Mouse (Mus musculus) NIH3T3 (cell line): ENCODE measurements at regions not wholly inside any gene's neighbourhood (a gene's known extent, or its start where the extent isn't known, plus 50 kb on each side); places are given as distances from the start of the nearest gene placed in this dataset.
"Not testable (repeated sequence)": the region's sequence is repeated elsewhere in the genome, so short reads cannot be mapped to it uniquely, and the experiment has no call there.

ENCODE experiments used
- DNase-seq: peaks from one replicate; pipeline ENCODE4 v3.0.0-alpha.2; 2012; ENCODE audit warnings: low read depth

DNA sequence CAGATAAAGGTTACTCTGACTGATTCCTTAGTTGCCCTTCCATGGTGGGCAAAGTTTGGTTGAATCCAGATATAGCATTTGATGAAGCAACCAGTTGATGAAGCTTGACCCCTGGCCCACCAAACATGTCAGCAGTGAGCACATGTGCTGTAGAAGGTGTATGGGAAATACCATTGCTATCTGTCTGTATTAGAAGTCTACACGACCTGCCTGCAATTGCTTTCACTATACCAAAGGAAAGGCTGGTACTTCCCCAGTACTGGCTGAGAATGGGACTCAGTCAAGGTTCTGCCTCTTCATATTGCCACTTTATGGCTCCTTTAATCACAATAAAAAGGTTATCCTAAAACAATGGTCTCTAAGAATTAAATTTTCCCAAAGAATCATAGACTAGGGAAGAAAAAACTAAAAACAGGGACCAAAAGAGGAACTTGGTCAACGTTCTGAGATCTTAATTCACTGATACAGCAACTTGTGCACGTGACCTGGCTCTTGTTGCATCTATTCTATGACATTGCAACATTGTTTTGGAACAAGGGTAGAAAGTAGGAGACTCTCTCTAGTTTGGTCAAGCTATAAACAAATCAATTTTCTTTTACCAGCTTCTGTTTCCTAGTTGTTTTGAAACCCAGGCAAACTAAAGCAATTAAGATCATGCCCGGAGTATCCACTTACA lies 284.0 kb downstream of the Rapgef2 start:
- DNase-seq, result no peak

DNA sequence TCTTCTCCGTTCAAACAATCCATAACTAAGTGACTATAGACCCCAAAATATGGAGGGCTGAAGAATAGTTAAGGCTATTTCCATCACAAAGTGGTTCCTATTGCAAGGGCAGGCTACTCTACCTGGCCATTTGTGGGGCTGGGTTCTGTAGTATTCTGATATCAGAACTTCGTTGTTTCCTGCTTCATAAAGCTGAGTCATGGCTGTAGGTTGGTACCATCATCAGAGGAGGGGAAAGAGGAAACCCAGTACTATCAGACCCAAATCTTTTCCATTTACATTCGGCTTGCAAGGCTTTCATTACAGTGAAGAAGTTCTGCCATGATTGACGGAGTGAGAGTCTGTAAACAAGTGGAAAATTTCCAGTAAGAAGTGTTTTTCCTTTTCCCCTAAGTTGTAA lies 284.6 kb downstream of the Rapgef2 start:
- no peak for DNase-seq

DNA sequence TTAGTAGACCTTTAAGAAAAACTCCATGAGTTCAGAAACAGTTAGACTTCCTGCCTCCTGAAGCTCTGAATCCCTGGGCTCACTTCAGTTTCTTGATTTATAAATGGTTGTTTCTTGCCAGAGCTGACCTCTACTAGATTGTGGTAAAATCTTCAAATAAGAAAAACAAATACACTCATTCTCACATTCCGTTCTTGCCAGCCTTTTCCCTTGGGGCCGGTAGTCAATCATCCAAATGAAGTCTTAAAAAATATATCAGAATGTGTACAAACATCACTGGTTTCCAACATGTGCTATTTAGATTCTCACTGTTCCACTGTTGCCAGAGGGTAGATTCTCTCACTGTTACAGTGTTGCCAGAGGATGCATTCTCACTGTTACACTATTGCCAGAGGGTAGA lies 286.0 kb downstream of the Rapgef2 start:
- DNase-seq, result peak; percentile 80

DNA sequence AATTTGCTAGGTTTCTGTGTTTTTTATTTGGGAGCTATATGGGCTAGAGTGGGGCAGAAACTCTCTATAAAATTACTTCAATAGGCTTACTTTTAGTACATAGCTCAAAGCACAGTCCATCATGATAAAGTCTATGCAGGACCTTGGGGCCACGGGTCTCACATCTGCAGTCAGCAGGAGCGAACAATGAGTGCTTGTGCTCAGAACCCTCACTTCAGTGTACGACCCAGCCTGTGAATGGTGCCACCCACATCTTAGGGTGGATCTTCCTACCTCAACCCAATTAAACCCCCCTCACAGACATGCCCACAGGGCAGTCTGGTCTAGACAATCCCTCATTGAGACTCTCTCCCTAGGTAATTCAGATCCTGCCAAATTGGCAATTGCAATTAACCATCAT lies 286.5 kb downstream of the Rapgef2 start:
- no peak for DNase-seq

DNA sequence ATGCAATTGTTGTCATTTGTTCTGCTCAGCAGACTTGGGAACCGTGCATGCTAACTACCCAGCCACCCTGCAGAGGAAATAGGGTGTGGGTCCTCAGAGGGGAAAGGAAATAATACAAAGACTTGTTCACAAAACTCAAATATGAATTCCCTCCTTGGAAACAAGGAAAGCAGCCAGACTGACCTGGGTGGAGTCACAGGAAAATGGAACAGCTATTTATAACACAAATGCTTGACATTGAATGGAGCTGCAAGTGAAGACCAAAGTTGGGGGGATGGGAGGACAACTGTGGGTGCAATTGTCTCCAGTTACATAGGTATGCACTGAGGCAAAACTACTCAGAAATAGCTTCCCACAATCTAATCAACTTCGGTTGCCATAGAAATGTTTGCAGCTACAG lies 298.2 kb downstream of the Rapgef2 start:
- no peak for DNase-seq

DNA sequence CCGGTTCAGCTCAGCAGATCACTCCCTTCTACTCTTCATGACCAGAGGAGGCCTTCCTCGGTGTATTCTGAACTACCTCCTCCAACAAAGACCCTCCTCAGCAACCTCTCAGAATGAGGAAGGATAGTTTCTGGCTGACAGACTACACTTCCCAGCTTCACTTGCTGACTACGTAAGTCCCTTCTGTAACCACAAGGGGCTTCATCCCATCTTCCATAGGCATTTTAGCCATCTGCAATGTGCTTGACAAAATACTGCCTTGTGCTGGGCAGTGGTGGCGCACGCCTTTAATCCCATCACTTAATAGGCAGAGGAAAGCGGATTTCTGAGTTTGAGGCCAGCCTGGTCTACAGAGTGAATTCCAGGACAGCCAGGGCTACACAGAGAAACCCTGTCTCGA lies 299.6 kb downstream of the Rapgef2 start:
- no peak for DNase-seq

DNA sequence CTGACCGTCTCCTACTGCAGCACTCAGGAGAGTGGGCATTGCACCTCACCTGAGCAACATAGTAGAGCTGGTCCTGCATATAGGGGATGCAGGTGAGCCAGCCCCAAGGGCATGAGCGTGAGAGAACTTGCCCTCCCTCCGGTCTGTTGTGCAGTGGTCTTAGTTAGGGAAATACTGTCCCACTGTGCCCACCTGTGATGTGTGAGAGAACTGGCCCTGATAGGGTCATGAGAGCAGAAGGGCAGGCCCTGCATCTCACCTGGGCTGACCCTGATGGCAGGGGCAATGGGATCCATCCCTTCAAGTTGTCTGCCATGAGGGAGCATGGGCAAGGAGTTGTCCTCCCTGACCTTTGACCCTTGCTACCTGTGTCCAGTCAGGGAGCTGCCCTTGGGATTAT lies 305.3 kb downstream of the Rapgef2 start:
- DNase-seq, result no peak

DNA sequence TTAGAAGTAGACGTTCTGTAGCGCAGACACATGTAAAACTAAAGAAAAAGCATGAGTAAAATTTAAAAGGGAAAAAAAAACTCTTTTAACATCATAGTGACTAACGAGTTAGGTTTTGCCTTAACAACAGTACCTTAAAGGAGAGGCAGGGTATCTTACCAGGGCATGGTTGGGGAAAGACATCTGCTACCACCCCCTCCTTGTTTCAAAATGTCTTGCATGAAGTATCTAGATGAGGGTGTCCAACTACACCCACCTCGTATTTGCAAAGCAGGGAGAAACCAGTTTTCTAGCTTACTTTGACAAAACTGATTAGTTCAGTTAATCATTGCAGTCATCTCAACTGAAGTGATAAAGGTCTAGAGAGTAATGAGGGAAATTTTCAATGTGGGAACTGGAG lies 307.5 kb downstream of the Rapgef2 start:
- DNase-seq, result no peak

DNA sequence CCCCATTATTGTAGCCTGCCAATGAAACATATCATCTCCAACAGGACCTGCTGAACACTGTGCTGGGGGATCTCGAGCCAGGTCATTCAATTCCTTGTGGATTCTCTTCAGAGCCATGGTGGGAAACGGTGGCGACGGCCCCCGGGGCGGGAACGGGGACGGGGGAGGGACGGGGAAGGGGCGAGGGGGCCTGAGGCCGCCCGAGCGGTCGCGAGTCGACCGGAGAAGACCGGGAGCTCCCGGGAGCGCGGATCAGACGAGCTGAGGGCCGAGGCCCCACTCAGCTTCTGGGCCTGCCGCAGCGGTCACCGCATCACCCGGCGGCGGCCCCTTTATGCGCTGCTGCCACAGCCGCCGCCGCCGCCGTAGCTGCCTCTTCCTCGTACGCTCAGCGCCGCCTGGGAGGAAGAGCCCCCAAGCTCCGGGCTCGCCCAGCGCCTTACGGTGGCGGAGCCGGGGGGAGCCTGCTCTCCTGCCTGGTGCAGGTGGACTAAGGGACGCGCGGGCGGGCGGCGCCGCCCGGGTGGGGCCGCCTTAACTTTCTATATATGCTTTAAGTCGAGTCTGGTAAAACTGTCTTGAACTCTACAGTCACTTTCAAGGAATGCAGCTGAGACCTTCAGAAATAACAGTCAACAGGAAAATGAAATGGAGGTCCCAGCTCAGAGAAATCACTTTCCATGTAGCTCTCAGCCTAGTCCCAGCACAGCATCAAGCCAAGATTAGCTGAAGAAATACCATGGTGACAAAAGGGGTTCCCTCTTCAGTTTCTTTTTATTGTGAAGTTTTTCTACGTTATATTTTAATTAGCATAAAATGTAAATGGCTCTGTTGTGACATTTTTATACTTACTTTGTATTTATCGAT lies 319.4 kb downstream of the Rapgef2 start:
- DNase-seq, result not testable (repeated sequence)

DNA sequence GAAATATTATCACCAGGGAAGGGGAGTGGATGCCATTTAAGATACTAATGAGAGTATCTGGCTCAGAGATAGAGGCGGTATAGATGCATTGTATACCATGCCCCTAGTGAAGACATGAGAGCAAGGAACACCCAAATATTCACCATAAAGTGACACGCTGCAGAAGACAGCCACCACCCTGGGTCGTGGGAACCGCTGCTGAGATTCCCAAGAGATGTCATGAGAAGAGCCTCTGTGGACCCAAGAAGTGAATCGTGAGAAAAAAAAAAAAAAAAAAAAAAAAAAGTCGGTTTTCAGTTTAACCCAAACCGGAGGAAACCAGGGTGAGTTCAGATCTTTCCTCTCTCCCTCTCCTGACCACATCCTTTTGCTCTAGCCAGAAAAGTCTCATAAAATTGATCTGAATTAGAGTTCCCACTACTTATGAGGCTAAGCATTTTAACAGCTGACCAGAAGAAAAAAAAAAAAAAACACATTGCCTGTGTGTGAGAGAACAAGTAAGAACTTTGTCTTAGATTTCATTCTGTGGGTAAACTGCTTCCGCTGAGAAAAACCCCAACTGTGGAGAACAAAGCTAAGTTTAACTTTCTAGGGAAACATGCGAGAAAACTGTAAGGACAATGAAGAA lies 322.0 kb downstream of the Rapgef2 start:
- DNase-seq, result no peak

DNA sequence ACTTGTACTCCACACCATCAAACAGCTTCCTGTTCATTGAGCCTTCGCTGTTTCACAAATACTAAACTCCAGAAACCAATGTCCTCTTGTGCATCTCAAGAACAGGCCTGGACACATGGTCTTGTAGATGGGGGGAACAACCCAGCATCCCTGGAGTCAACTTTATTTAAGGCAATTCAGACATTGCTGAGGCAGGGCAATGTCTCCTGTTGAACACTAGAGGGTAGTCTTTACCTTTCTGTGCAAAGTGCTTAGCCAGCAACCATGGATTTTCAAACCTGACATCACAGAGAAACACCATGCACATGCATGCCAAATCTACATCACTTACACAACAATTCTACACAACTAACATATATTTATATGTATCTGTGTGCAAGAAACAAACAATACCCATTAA lies 327.5 kb downstream of the Rapgef2 start:
- DNase-seq, result peak; percentile 76

DNA sequence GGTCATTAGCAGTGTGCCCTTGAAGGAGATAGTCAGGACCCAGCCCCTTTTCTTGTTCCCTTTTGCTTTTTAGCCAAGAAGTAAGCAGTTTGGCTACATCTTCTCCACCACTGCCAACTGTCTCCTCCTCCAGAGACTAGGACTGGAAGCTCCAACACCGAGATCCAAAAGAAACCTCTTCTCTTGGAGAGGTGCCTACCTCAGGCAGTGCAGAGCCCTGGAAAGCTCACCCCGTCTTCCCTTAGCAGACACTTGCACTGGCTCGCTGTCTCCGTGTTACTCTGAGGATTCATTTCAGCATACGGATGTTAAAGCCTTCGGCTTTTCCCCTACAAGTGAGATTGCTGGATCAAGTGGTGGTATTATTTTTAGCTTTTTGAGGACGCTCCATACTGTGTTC lies 331.0 kb downstream of the Rapgef2 start:
- no peak for DNase-seq

DNA sequence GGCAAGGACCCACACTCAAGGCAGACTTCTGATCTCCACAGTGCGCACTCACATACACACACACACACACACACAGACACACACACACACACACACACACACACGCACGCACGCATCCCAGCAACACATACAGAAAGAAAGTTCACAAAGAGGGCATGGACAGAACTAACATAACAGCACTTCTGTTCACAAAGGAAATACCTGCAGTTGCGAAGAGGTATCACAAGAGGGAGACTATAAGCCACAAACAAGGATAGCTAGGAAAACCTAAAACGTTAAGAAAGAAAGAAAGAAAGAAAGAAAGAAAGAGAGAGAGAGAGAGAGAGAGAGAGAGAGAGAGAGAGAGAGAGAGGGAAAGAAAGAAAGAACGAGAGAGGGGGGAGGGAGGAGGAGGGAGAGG lies 336.9 kb downstream of the Rapgef2 start:
- peak; percentile 40 for DNase-seq

DNA sequence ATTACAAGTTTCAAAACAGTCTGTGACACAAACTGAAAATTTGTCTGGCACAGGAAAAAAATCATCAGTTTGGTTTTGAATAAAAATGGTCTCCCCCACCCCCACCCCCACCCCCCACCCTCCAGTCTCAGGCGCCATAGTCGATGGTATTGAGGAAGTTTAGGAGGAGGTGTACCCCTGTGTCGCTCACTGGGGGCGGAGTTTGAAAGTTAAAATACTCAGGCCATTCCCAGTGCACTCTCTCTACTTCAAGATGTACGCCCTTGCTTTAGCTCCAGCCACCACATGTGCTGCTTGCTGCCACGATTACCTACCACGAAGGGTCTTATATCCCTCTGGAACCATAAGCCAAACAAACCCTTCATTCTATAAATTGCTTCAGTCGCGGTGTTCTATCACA lies 337.6 kb downstream of the Rapgef2 start:
- DNase-seq, result no peak

DNA sequence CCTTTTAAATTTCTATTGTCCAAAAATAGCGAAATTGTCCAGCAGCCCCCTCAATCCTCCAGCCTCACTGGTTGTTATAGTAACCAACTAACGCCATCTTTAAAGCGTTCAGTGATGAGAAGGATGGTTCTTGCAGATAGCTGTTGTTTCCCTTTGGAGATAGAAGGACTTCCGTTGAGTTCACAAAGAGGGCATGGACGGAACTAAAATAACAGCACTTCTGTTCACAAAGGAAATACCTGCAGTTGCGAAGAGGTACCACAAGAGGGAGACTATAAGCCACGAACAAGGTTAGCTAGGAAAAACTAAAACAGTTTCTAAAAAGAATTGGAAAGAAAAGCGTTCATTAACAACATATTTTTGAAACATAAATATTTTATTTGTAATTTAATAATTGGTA lies 338.1 kb downstream of the Rapgef2 start:
- peak; percentile 77 for DNase-seq

DNA sequence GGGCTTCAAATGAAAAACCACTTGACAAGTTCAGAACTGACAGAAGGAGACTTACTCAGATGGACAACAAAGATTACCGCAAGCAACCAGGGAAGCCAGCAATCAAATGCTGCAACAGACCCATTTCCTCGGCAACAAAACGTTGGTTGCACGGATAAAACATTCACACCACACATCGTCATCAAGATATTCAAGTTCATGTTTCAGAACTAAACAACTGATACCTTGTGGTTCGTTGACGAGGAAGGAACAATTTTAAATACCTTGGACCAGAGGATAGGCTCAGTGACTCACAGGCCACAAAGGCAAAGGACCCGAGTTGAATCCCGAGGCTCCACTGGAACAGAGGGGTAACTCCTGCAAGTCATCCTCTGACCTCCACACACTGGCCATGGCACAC lies 339.1 kb downstream of the Rapgef2 start:
- no peak for DNase-seq

DNA sequence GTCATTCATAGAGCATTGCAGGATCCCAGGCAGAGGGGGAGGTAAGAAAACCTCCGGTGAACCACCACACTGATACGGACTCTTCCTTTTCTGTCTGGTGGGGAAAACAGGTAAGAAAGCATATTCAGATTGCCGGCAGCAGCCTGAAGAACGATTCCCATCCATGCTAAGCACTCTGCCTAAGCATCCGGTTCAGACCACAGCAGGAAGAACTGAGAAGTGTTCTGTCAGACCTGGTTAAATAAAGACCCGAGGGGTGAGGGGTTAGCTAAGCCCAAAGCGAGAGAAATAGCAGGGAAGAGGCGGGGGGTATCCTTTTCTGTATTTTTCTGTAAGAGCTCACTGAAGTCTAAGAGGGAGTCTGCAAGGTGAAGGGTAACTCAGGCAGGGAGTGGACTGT lies 342.1 kb downstream of the Rapgef2 start:
- no peak for DNase-seq

DNA sequence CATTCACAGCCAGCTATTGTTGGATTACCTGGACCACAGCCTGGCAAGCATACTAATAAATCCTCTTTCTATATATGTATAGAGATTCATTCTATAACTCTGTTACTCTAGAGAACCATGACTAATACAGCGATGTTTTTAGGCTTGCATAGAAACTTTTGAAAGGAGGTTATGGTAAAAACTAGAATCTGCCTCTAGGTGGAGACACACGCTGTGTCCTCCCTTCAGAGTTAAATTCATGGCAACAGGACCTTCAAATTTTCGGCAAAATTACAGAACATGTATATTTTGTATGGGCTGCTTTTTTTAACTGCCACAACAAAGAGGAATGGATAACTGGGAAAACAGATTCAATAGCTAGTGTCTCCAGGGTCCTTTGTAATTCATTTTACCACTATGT lies 353.3 kb downstream of the Rapgef2 start:
- DNase-seq, result peak; percentile 16

DNA sequence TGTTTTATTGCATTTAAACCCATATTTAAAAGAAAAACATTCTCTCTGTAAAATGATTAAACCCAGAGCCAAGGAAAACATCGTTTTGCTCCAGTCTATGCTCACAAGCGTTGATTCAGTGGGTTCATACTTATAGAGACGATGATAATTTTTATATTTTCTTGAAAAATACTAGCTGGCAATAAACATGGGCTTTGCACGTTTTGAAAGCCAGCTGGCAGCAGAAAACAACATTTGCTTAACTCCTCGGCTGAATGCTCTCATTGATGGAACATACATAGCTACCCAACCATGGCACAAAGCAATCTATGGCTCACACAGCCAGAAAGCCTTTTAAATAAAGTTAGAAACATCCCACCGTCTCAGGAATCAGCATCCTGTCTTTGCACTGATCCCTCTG lies 366.5 kb downstream of the Rapgef2 start:
- no peak for DNase-seq

DNA sequence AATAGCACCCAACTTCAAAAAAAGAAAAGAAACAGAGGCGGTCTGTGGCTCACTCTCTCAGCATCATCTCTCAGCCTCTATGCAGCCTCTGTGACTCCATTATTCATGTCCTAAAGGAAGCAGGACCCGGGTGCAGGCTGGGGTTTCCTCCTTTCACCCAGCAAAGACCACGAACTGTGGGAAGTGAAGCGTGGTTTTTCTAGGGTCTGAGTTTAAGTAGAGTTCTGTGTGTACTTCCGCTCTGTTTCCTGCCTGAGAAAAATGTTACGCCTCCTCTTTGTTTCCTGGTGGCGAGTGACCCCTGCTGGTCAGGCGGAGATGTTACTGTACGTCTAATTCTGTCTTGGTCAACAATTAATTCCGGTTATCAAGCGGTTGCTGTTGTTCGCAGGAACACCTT lies 366.9 kb downstream of the Rapgef2 start:
- peak; percentile 79 for DNase-seq

DNA sequence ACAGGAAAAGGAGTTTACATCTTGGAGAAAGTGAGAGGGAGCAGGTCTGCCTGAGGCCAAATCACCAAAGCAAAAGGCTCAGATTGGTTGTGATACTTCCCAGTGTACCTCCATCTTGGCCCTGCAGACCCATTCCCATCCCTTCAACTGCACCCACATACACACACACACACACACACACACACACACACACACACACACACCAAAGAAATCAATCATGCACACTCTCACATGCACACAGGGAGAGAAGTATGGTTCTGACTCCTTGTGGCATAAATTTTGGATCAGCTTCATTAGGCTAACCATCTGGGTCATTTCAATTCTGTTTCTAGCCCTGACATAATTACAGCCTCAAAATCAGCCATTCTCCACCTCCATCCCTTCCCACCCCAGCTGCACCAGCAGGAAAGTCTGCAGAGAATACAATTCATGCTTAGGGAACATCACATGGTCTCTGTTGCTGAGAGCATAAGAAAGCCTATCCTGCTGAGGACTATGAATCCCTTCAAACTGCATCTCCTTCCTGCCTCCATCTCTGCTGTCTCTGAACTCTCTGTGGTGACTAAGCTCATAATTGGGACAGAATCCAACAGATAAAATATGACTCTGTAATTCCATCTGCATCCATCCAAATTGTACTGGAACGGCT lies 378.0 kb downstream of the Rapgef2 start:
- peak; percentile 12 for DNase-seq

DNA sequence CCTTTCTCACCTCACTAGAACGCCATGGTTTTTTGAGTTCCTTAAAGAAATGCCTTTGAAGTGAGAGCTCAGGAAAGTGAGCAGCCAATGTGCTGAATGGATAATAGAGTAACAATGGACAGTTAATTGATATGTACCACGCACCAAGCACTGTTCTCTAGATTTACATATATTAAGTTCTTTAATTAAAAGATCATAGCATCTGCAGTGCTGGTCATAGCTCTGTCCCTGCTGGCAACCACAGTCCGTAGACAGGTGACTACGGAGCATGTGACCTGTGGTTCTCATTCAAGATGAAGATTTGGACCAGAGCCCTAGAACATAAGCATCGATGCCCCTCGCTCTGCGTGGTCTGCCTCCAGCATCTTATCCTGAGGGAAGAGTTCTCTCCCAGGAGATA lies 378.5 kb downstream of the Rapgef2 start:
- no peak for DNase-seq
